Mouse (Mus musculus) ES-Bruce4 (cell line): ENCODE measurements around the gene Dhrs3. TPM values are rescaled to one million over a fixed set of nuclear protein-coding genes. Genes with fewer than 3 reads are reported as not detected.

ENCODE experiments used
- H3K27ac ChIP-seq: 2 replicates; pipeline ENCODE4 v1.5.1; 2012; ENCODE audit warnings: low read length, inconsistent platforms; ENCODE audit not compliant: insufficient read depth
- H3K27me3 ChIP-seq: 2 replicates; pipeline ENCODE4 v1.6.1; 2012; ENCODE audit warnings: mild to moderate bottlenecking, low read length, inconsistent platforms; ENCODE audit not compliant: control insufficient read depth, poor library complexity, insufficient read depth, severe bottlenecking
- H3K36me3 ChIP-seq: 2 replicates; pipeline ENCODE4 v1.6.1; 2012; ENCODE audit warnings: inconsistent platforms, mild to moderate bottlenecking, low read length, moderate library complexity; ENCODE audit not compliant: control insufficient read depth, poor library complexity, insufficient read depth, severe bottlenecking
- H3K4me1 ChIP-seq: one replicate; pipeline ENCODE4 v1.8.1; 2011; ENCODE audit warnings: low read length; ENCODE audit not compliant: control insufficient read depth, insufficient read depth
- H3K4me3 ChIP-seq: 2 replicates; pipeline ENCODE4 v1.5.1; 2011; ENCODE audit warnings: low read depth, mild to moderate bottlenecking, low read length
- H3K9ac ChIP-seq: 2 replicates; pipeline ENCODE4 v1.6.1; 2012; ENCODE audit warnings: low read depth, mild to moderate bottlenecking, inconsistent platforms; ENCODE audit not compliant: poor library complexity, severe bottlenecking
- H3K9me3 ChIP-seq: replicated peaks from 2 replicates; pipeline ENCODE4 v1.6.1; 2012; ENCODE audit warnings: mild to moderate bottlenecking, low read length, inconsistent platforms; ENCODE audit not compliant: control insufficient read depth, poor library complexity, insufficient read depth, severe bottlenecking
- CTCF ChIP-seq: IDR thresholded peaks from one replicate; pipeline ENCODE4 v1.8.1; 2011; ENCODE audit warnings: low read depth, low read length
- EP300 ChIP-seq: IDR thresholded peaks from 2 replicates; pipeline ENCODE4 v1.6.1; 2011; ENCODE audit warnings: low read depth, low read length; ENCODE audit not compliant: insufficient read depth
- POLR2A ChIP-seq: IDR thresholded peaks from one replicate; pipeline ENCODE4 v1.8.1; 2011; ENCODE audit warnings: low read length; ENCODE audit not compliant: insufficient read depth
- polyA plus RNA-seq: library from polyadenylated mRNA; stranded (reverse); fragments of >200 nt; gene quantifications from 2 replicates; pipeline ENCODE4 v1.2.4, GENCODE M21; 2011; ENCODE audit warnings: low read depth; ENCODE audit not compliant: missing spikeins, insufficient read depth, insufficient read length

The Dhrs3 gene
- polyA plus RNA-seq, 1 experiment = 10.4 TPM

GRCm38 (mm10) chr4:144894487-144895210 is 2.0 kb downstream of the Dhrs3 start:
- no peaks in the 10 kb centered on the region for H3K27me3 ChIP-seq
- TF ChIP-seq POLR2A (no peak), EP300 (no peak), CTCF (no peak)
- no peak overlapping the region for H3K4me3 ChIP-seq
- H3K9me3 ChIP-seq = peaks cover 7% of the 10 kb centered on the region; the same call in 1 of the 2 replicates
- H3K36me3 ChIP-seq = no peaks in the 10 kb centered on the region
- H3K4me1 ChIP-seq = no peaks in the 10 kb centered on the region
- H3K9ac ChIP-seq = no peak overlapping the region
- H3K27ac ChIP-seq = no peak overlapping the region

- H3K9me3 ChIP-seq = peaks cover 10% of the 10 kb centered on the region; the same call in 1 of the 2 replicates
- H3K27me3 ChIP-seq = no peaks in the 10 kb centered on the region
- H3K36me3 ChIP-seq = no peaks in the 10 kb centered on the region
- H3K27ac ChIP-seq = no peak overlapping the region
- H3K9ac ChIP-seq = no peak overlapping the region
- no peak overlapping the region for H3K4me3 ChIP-seq
- no peaks in the 10 kb centered on the region for H3K4me1 ChIP-seq
- TF ChIP-seq CTCF (no peak), POLR2A (no peak), EP300 (no peak)
Observed at GRCm38 (mm10) chr4:144895211-144895590, 2.6 kb downstream of the Dhrs3 start.

GRCm38 (mm10) chr4:144896321-144896720 is 3.7 kb downstream of the Dhrs3 start:
- Histone ChIP-seq H3K9ac (no peak overlapping the region), H3K27ac (no peak overlapping the region), H3K9me3 (peaks cover 10% of the 10 kb centered on the region; the same call in 1 of the 2 replicates), H3K4me1 (no peaks in the 10 kb centered on the region), H3K36me3 (no peaks in the 10 kb centered on the region), H3K4me3 (no peak overlapping the region), H3K27me3 (no peaks in the 10 kb centered on the region)
- TF ChIP-seq CTCF (peak; percentile 17), POLR2A (no peak), EP300 (no peak)

- Histone ChIP-seq H3K9ac (no peak overlapping the region), H3K9me3 (peaks cover 10% of the 10 kb centered on the region; the same call in 1 of the 2 replicates), H3K27me3 (no peaks in the 10 kb centered on the region), H3K27ac (no peak overlapping the region), H3K4me1 (no peaks in the 10 kb centered on the region), H3K4me3 (no peak overlapping the region), H3K36me3 (no peaks in the 10 kb centered on the region)
- no peak for TF ChIP-seq POLR2A
- TF ChIP-seq CTCF = no peak
- TF ChIP-seq EP300 = no peak
Observed at GRCm38 (mm10) chr4:144898036-144898649, 5.5 kb downstream of the Dhrs3 start.

GRCm38 (mm10) chr4:144898737-144899136 is 6.1 kb downstream of the Dhrs3 start:
- Histone ChIP-seq H3K4me1 (no peaks in the 10 kb centered on the region), H3K27me3 (no peaks in the 10 kb centered on the region), H3K36me3 (no peaks in the 10 kb centered on the region), H3K9ac (no peak overlapping the region), H3K9me3 (peaks cover 10% of the 10 kb centered on the region; the same call in 1 of the 2 replicates), H3K27ac (no peak overlapping the region), H3K4me3 (no peak overlapping the region)
- TF ChIP-seq POLR2A (no peak), CTCF (no peak), EP300 (no peak)

- Histone ChIP-seq H3K4me1 (no peaks in the 10 kb centered on the region), H3K27me3 (no peaks in the 10 kb centered on the region), H3K9ac (no peak overlapping the region), H3K9me3 (peaks cover 10% of the 10 kb centered on the region; the same call in 1 of the 2 replicates), H3K27ac (no peak overlapping the region), H3K4me3 (no peak overlapping the region), H3K36me3 (no peaks in the 10 kb centered on the region)
- TF ChIP-seq EP300 = no peak
- TF ChIP-seq CTCF = no peak
- TF ChIP-seq POLR2A = no peak
Observed at GRCm38 (mm10) chr4:144901561-144902111, 9.0 kb downstream of the Dhrs3 start.
